Mouse (Mus musculus) kidney, embryonic 16.5 days (tissue): ENCODE measurements at regions not wholly inside any gene's neighbourhood (a gene's known extent, or its start where the extent isn't known, plus 50 kb on each side); places are given as distances from the start of the nearest gene placed in this dataset.
A peak's percentile ranks its signal among the peaks of the same experiment; 100 is the strongest.

Source experiments
- ATAC-seq: fragments of 200-750 bp; cut with Nextera tagmentation; 2 replicates; pipeline ENCODE4 v1.8.0; 2017; ENCODE audit warnings: moderate TSS enrichment; ENCODE audit not compliant: low FRiP score, low TSS enrichment
- H3K27ac ChIP-seq: fragments of 300-500 bp; sonication (generic); 2 replicates; pipeline ENCODE4 v1.5.1; 2014; ENCODE audit warnings: low read length
- H3K27me3 ChIP-seq: fragments of 300-500 bp; sonication (generic); 2 replicates; pipeline ENCODE4 v1.6.1; 2014; ENCODE audit warnings: low read length, control low read depth, mixed read lengths; ENCODE audit not compliant: insufficient read depth
- H3K36me3 ChIP-seq: fragments of 300-500 bp; sonication (generic); 2 replicates; pipeline ENCODE4 v1.6.1; 2014; ENCODE audit warnings: low read length, control low read depth, mixed read lengths; ENCODE audit not compliant: insufficient read depth
- H3K4me1 ChIP-seq: fragments of 300-500 bp; sonication (generic); 2 replicates; pipeline ENCODE4 v1.6.1; 2014; ENCODE audit warnings: low read length, control low read depth, mixed read lengths; ENCODE audit not compliant: insufficient read depth
- H3K4me2 ChIP-seq: fragments of 300-500 bp; sonication (generic); replicated peaks from 2 replicates; pipeline ENCODE4 v1.6.1; 2014; ENCODE audit warnings: low read depth, low read length
- H3K4me3 ChIP-seq: fragments of 300-500 bp; sonication (generic); 2 replicates; pipeline ENCODE4 v1.5.1; 2014; ENCODE audit warnings: mild to moderate bottlenecking, low read length
- H3K9ac ChIP-seq: fragments of 300-500 bp; sonication (generic); replicated peaks from 2 replicates; pipeline ENCODE4 v1.6.1; 2014; ENCODE audit warnings: low read length
- H3K9me3 ChIP-seq: fragments of 300-500 bp; sonication (generic); 2 replicates; pipeline ENCODE4 v1.6.1; 2016; ENCODE audit warnings: low read length, control low read depth
- WGBS: fragments of 180-500 bp; shearing (Covaris S2); extraction: QIAGEN DNeasy Blood & Tissue Kit; methylation state at CpG from one replicate; pipeline ENCODE4 v1.1.7; 2014; 5-methylcytosine and 5-hydroxymethylcytosine counted together

- 52% methylated on average over 2 of the region's 2 CpGs for WGBS
- H3K27ac ChIP-seq: no peak overlapping the region
Measured at GRCm38 (mm10) chr9:113459221-113459620, 248.8 kb downstream of the Pdcd6ip start.

GRCm38 (mm10) chr9:113458741-113459154 is 249.3 kb downstream of the Pdcd6ip start:
- H3K27ac ChIP-seq: no peak overlapping the region
- 26% methylated on average over 5 of the region's 5 CpGs for WGBS
- no peak overlapping the region for H3K4me3 ChIP-seq
- H3K9me3 ChIP-seq: no peaks in the 10 kb centered on the region
- ATAC-seq: no peak
- no peaks in the 10 kb centered on the region for H3K36me3 ChIP-seq
- no peaks in the 10 kb centered on the region for H3K4me1 ChIP-seq
- H3K9ac ChIP-seq: no peak overlapping the region
- no peaks in the 10 kb centered on the region for H3K27me3 ChIP-seq
- no peak overlapping the region for H3K4me2 ChIP-seq

More at GRCm38 (mm10) chr9:113459221-113459620, 248.8 kb downstream of the Pdcd6ip start:
- H3K4me2 ChIP-seq: no peak overlapping the region
- H3K4me1 ChIP-seq: no peaks in the 10 kb centered on the region
- no peak overlapping the region for H3K9ac ChIP-seq
- no peak overlapping the region for H3K4me3 ChIP-seq
- H3K27me3 ChIP-seq: no peaks in the 10 kb centered on the region
- no peaks in the 10 kb centered on the region for H3K36me3 ChIP-seq
- ATAC-seq: no peak
- H3K9me3 ChIP-seq: no peaks in the 10 kb centered on the region

DNA sequence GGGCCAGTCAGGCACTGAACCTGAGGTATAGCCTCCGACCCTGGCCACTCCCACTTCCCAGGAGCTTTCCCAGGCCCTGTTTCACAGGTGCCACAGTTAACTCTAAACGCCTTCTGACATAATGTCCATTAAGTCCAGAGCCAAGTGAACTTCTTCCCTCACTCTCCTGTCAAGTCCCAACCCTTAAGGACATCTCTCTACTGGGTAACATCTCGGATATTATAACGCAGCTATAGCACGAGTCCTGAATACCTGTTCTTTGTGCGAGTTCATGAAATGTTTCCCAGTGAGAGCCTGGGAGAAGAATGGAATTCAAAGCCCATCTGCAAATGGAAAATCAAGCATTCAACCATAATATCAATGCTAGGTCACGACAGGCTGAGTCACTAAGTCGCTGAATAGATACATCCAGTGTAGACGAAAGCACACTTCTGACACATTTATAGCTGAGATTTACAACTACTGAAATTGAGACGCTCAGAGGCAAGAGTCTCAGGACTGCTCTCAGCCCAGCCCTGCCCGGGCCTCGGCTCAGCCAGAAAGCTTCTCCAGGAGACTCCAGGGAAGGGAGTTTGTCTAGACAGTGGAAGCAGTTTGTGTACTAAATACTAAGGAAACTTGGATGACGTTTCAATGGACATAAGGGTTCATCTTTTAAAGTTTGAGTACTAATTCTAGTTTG is 250.7 kb downstream of the Pdcd6ip start:
- H3K36me3 ChIP-seq: no peaks in the 10 kb centered on the region
- no peak overlapping the region for H3K27ac ChIP-seq
- no peaks in the 10 kb centered on the region for H3K9me3 ChIP-seq
- no peak overlapping the region for H3K9ac ChIP-seq
- H3K4me3 ChIP-seq: no peak overlapping the region
- no peak overlapping the region for H3K4me2 ChIP-seq
- no peaks in the 10 kb centered on the region for H3K27me3 ChIP-seq
- peak; percentile 87 for ATAC-seq
- 28% methylated on average over 13 of the region's 13 CpGs for WGBS
- H3K4me1 ChIP-seq: no peaks in the 10 kb centered on the region

DNA sequence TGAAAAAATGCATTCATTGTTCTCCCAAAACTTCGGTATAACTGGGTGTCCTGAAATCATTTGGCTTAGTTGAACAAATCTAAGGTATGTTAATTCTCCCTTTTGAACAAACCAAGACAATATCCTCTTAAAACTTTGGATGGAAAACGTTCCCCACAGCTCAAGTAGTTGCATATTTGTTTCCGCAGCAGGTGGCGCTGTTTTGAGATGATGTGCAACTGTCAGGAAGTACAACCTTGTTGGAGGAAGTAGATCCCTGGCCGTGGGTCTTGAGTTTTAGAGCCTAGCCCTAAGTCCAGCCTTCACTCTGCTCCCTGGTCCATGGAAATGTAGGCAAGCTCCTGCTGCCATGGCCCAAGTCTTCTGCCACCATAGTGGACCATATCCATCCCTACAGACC is 252.5 kb downstream of the Pdcd6ip start:
- ATAC-seq: no peak
- no peaks in the 10 kb centered on the region for H3K9me3 ChIP-seq
- no peaks in the 10 kb centered on the region for H3K4me1 ChIP-seq
- H3K9ac ChIP-seq: no peak overlapping the region
- no peaks in the 10 kb centered on the region for H3K36me3 ChIP-seq
- H3K4me3 ChIP-seq: no peak overlapping the region
- H3K27me3 ChIP-seq: no peaks in the 10 kb centered on the region
- WGBS: 91% methylated on average over 5 of the region's 5 CpGs
- no peak overlapping the region for H3K4me2 ChIP-seq
- no peak overlapping the region for H3K27ac ChIP-seq

DNA sequence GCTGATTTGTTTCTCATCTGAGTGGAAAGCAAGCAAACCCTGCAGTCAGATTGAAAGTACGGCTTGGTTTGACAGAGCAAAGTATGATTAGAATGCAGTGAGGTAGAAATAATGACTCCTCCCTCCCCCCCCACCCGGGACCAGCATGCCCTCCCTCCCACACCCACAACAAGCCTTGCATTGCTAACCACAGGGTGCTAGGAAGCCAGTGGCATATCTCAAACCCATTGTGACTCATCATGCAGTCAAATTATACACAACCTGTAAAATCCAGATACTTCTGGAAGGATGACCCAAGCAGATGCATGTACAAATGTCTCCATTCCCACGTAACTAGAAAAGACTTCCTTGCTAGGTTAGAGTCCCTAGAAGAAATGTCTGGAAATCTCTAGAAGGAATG is 254.8 kb downstream of the Pdcd6ip start:
- H3K9me3 ChIP-seq: no peaks in the 10 kb centered on the region
- no peak overlapping the region for H3K4me3 ChIP-seq
- WGBS: 67% methylated on average over 3 of the region's 3 CpGs
- no peaks in the 10 kb centered on the region for H3K36me3 ChIP-seq
- ATAC-seq: no peak
- no peak overlapping the region for H3K9ac ChIP-seq
- no peaks in the 10 kb centered on the region for H3K27me3 ChIP-seq
- no peak overlapping the region for H3K27ac ChIP-seq
- H3K4me1 ChIP-seq: no peaks in the 10 kb centered on the region
- no peak overlapping the region for H3K4me2 ChIP-seq

- Histone ChIP-seq H3K27me3 (no peaks in the 10 kb centered on the region), H3K27ac (no peak overlapping the region), H3K4me3 (peak overlapping the region; percentile 50), H3K4me1 (no peaks in the 10 kb centered on the region), H3K9me3 (no peaks in the 10 kb centered on the region), H3K9ac (peak overlapping the region; percentile 57; the same call in 1 of the 2 replicates), H3K36me3 (no peaks in the 10 kb centered on the region), H3K4me2 (peak overlapping the region; percentile 60)
- WGBS: 9% methylated on average over 21 of the region's 21 CpGs
- peak; percentile 78 for ATAC-seq
Measured at GRCm38 (mm10) chr9:113441770-113442411, 266.2 kb downstream of the Pdcd6ip start.

GRCm38 (mm10) chr9:113438394-113438793 is 269.7 kb downstream of the Pdcd6ip start:
- WGBS: 80% methylated on average over 7 of the region's 7 CpGs
- Histone ChIP-seq H3K9ac (no peak overlapping the region), H3K4me1 (no peaks in the 10 kb centered on the region), H3K4me2 (no peak overlapping the region), H3K9me3 (no peaks in the 10 kb centered on the region), H3K36me3 (no peaks in the 10 kb centered on the region), H3K27ac (no peak overlapping the region), H3K27me3 (no peaks in the 10 kb centered on the region), H3K4me3 (no peak overlapping the region)
- ATAC-seq: no peak

GRCm38 (mm10) chr9:113435921-113436320 is 272.1 kb downstream of the Pdcd6ip start:
- no peak for ATAC-seq
- no peak overlapping the region for H3K27ac ChIP-seq

DNA sequence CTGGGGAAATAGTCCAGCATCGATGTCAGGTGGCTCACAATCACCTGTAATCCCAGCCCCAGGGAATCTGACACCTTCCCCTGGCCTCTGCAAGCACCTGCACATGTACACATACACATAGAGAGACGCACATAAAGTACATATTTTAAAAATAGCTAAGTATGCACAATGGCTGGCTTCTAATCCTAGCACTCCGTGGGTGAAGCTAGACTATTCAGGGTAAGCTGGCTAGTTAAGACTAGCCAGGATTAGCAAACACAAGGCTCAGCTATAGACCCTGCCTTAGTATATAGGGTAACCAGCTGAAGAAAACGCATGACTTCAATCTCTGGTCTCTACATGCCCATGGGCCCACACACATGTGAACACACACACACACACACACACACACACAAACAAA is 274.6 kb downstream of the Pdcd6ip start:
- ATAC-seq: no peak
- 81% methylated on average over 4 of the region's 4 CpGs for WGBS

More at GRCm38 (mm10) chr9:113435921-113436320, 272.1 kb downstream of the Pdcd6ip start:
- no peak overlapping the region for H3K4me2 ChIP-seq
- H3K36me3 ChIP-seq: no peaks in the 10 kb centered on the region
- no peak overlapping the region for H3K9ac ChIP-seq
- no peaks in the 10 kb centered on the region for H3K4me1 ChIP-seq
- H3K4me3 ChIP-seq: no peak overlapping the region
- no peaks in the 10 kb centered on the region for H3K27me3 ChIP-seq
- H3K9me3 ChIP-seq: no peaks in the 10 kb centered on the region

GRCm38 (mm10) chr9:113432601-113433179 is 275.4 kb downstream of the Pdcd6ip start:
- no peaks in the 10 kb centered on the region for H3K36me3 ChIP-seq
- ATAC-seq: no peak
- H3K27me3 ChIP-seq: no peaks in the 10 kb centered on the region
- no peak overlapping the region for H3K9ac ChIP-seq
- H3K9me3 ChIP-seq: no peaks in the 10 kb centered on the region
- H3K4me2 ChIP-seq: no peak overlapping the region
- H3K27ac ChIP-seq: no peak overlapping the region
- no peak overlapping the region for H3K4me3 ChIP-seq
- no peaks in the 10 kb centered on the region for H3K4me1 ChIP-seq
- WGBS: 85% methylated on average over 9 of the region's 9 CpGs

More for the DNA sequence above, 274.6 kb downstream of the Pdcd6ip start:
- H3K27me3 ChIP-seq: no peaks in the 10 kb centered on the region
- H3K36me3 ChIP-seq: no peaks in the 10 kb centered on the region
- no peaks in the 10 kb centered on the region for H3K9me3 ChIP-seq
- H3K9ac ChIP-seq: no peak overlapping the region
- H3K4me2 ChIP-seq: no peak overlapping the region
- no peak overlapping the region for H3K27ac ChIP-seq
- no peak overlapping the region for H3K4me3 ChIP-seq
- no peaks in the 10 kb centered on the region for H3K4me1 ChIP-seq
